Mouse (Mus musculus) lung, postnatal 10 days (tissue): ENCODE measurements around the gene Mtch2.
"Not testable (repeated sequence)": the region's sequence is repeated elsewhere in the genome, so short reads cannot be mapped to it uniquely, and the experiment has no call there.

Experiments
- DNase-seq: peaks from one replicate; pipeline ENCODE4 v3.0.0; 2021

Mtch2 gene

DNA sequence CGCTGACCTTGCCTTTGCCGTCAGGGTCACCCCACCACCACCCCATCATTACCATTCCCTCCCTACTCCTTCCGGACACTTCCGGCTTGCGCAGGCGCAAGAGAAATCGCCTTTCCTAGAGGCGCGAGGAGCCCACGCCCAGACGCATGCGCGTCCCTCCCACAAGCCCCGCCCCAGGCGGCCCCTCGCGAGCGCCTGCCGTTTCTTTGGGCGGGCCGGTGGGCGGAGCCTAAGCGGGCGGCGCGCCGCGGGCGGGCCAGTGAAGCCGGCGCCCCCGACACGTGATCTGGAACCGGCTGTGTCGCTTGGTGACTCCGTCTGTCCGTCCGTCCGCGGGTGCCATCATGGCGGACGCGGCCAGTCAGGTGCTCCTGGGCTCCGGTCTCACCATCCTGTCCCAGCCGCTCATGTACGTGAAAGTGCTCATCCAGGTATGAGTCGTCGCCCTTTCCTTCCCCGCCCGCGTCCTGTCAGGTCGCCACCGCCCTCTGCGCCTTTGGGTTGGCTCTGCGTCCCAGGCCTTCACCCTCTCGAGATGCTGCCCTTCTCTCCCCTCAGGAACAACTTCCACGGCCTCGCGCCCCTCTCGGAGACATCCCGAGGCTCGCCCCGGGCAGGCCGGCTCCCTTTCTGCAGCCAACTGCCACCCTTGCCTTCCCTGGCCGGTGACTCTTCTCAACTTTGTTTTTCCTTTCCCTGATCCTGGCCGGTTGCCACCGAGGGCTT is at the start of gene Mtch2:
Gene Mtch2 (plus strand): TSS at position 201 of the 726 bp plus-strand sequence.
- DNase-seq, result peak; percentile 99

DNA sequence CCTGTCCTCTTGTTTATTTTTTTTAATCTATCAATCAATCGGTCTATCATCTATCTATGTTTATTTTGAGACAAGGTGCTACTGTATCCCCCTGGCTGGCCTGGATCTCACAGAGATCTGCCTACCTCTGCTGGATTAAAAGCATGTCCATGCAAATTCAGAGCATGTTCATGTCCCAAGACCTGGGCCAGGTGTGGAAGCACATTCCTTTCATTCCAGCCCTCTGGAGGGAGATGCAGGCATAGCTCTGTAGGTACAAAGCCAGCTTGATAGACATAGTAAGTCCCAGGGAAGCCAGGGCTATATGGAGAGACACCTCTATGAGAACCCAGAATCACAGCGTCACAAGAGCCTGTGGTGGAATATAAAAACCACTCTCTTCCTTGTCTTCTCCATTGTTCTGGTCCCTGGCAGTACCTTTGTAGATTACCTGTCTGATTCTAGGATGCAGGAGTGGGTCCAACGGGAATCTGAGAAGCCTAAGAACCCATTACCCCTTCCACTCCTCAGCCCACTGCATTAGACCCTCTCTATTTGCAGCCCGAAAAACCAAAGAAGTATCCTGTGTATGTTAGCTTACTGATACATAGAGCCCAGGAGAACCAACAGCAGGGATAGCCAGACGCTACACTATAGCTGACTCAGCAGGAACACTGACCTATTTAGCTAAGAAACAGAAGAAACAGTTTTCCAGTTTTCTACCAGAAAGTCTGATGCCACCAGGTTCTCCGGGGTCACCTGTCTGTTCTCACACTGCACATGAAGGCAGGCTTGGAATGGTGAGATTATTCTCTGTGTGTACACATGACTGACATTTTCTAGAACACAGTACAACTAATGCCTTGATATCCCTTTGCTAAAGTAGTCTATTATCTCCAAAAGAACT is 38.5 kb upstream of the Mtch2 start:
- DNase-seq, result no peak

- no peak for DNase-seq
These were observed 36.2 kb upstream of the Mtch2 start for GRCm38 (mm10) chr2:90810751-90811150.

DNA sequence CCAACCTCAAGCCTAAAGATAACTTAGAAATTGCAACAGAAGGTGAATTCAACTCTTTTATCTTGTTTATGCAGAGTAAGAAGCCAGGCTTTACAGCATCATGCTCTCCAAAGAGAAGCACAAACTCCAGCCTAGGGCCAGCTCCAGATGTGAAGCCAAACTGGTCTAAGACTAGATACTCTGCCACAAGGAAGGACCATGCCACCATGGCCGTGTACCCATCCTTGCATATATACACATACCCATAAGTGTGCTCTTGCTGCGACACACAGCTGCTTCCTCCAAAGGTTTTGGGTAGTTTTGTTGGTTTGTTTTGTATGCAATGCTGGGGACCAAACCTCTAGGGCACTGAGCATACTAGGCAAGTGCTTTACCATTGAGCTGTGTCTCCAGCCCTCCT is 31.7 kb upstream of the Mtch2 start:
- DNase-seq, result no peak

- no peak for DNase-seq
These were observed 30.8 kb upstream of the Mtch2 start for GRCm38 (mm10) chr2:90816144-90816543.

GRCm38 (mm10) chr2:90818710-90819109 is 28.2 kb upstream of the Mtch2 start:
- DNase-seq, result no peak

DNA sequence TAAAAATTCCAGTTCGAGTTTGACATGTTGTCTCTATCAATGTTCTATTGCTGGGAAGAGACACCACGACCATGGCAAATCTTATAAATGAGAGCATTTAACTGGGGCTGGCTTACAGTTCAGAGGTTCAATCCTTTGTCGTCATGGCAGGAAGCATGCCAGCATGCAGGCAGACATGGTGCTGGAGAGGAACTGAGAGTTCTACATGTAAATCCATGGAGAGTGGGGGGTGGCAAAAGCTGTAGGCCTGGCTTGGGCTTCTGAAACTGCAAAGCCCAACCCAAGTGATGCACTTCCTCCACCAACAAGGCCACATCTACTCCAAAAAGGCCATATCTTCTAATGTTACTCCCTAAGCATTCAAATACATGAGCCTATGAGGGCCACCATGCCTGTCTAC is 26.1 kb upstream of the Mtch2 start:
- no peak for DNase-seq

- DNase-seq, result no peak
These were observed 24.0 kb upstream of the Mtch2 start for GRCm38 (mm10) chr2:90822978-90823377.

GRCm38 (mm10) chr2:90823781-90824180 is 23.2 kb upstream of the Mtch2 start:
- DNase-seq, result no peak

GRCm38 (mm10) chr2:90824528-90824927 is 22.4 kb upstream of the Mtch2 start:
- DNase-seq, result not testable (repeated sequence)

DNA sequence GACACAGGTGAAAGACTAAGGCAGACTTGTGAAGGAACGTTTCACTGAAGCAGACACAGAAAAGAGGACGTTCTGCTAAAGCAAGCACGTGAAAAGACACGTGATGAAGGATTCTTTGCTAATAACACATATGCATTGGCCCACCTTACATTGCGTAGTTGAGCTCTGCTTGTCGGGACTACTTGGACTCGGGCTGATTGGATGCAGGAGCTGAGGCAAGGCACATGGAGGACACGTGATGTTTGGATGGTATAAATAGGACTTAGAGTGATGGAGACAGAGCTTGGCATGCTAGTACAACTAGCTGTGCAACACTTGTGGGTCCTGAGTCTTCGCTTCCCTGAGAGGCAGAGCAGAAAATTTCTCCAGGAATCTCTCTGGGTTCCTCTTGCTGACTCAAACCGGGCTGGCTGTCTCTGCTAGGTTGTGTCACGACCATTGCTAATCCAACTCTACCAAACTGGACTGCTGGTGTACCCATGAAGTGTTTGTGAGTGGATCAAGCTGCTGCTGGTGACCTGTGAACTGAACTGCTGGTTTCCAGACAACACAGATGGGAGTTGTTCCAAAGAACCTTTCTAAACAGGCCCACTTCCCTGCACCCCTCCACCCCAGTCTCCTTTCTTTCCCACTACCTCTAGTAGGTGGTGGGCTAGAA is 21.3 kb upstream of the Mtch2 start:
- peak; percentile 70 for DNase-seq

- DNase-seq, result no peak
These were observed 18.2 kb upstream of the Mtch2 start for GRCm38 (mm10) chr2:90828739-90829138.

DNA sequence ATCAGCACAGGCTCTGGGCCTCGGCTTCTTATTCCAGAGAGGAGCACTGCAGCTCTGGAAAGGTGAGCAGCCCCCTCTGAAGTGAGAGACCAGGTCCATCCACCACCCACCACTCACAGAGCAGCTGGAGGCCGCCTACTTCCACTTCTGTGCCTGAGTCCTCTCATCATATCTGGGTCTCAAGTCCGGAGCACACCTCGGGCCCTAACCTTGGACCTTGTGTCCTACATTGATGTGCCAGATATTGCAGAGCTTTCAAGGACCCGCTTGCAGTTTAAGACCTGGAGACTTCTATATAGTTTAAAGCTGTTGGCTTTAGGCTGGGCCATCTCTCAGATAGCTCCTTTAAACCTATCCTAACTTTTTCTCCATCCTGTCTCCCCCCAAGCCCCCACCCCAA is 13.5 kb upstream of the Mtch2 start:
- no peak for DNase-seq

DNA sequence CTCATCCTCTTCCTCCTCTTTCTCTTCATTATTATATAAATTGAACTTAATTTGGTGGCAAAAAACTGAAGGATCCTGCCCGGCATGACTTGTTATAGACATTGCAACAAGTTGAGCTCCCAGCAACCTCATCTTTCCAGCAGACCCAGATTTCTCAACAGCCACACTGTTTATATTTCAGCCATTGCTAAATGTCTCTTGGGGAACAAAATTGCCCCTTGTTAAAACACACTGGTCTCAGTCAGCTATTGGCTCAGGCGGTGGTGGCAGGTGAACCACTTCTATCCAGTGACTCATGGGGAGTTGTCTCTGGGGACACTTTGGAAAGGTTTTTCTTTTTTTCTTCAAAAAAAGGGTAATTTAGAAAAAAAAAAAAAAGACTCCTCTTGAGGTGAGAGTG is 8.3 kb upstream of the Mtch2 start:
- DNase-seq, result no peak

DNA sequence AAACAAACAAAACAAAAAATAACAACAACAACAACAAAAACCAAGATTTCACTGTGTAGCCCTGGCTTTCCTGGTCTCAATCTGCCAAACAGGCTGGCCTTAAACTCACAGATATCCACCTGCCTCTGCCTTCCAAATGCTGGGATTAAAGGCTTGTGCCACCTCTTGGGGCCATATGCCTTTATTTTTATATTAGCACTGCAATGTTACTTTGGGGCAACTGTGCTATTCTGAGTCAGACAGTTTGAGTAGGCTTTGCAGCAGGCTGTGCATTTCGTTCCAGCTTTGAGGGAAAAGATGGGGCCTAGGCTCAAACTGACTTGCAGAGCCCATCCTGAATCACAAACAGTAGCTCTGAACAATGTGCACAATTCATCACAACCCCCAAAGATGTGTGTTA is 3.3 kb upstream of the Mtch2 start:
- DNase-seq, result no peak

DNA sequence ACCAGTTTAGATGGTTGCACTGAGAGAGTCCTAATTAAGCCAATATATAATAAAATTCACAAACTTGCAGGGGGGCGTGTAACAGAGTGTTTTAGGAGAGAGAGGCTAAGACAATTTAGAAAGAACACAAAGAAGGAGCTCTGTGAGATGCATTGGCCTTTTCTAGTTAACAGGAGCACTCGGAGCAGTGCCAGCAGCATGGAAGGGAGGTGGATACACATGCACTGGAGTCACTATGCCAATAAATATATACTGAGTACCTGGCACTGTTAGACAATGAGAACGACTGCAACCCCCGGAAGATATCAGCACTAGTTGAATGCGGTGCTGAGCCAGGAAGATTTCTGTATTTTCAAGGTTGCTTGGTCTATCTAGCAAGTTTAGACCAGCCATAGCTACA is 2.7 kb upstream of the Mtch2 start:
- DNase-seq, result no peak

DNA sequence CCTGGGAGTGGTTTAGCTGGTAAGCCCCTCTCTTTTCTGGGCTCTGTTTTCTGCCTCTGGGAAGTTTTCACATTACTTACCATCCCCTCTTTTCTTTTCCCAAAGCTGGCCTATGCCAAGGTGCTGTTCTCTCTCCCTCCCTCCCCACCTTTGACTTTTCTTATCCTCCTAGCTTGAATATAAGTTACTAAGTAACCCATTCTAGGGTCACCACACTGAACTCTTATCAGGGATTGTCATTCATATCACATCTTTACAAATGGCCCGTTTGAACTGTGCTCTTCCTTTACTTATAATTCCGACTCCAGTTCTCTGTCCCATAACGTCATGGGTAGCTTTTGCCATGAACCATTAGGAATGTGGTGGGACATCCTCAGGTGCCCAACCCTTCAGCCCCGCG is 1.7 kb upstream of the Mtch2 start:
- no peak for DNase-seq

DNA sequence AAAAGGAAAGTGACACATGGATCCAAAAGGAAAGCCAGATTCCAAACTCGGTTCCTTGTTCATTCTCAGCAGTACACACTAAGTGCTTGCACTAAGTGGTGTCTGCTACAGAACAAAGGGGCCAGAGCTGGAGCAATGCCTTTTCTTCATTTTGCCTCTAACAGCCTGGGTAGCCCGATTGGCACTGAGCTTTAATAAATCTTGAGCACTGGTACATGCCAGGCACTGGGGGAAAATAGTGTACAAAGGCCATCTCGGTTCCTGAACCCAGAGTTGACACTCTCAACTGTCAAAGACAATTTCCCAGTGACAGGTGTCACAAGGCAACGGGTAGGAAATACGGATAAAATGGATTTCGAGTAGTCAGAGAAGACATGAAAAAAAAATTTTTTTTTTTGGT is 784 bp upstream of the Mtch2 start:
- peak; percentile 6 for DNase-seq

GRCm38 (mm10) chr2:90846597-90846954 is 379 bp upstream of the Mtch2 start:
- no peak for DNase-seq

GRCm38 (mm10) chr2:90847681-90848050 is 711 bp downstream of the Mtch2 start:
- DNase-seq, result no peak

DNA sequence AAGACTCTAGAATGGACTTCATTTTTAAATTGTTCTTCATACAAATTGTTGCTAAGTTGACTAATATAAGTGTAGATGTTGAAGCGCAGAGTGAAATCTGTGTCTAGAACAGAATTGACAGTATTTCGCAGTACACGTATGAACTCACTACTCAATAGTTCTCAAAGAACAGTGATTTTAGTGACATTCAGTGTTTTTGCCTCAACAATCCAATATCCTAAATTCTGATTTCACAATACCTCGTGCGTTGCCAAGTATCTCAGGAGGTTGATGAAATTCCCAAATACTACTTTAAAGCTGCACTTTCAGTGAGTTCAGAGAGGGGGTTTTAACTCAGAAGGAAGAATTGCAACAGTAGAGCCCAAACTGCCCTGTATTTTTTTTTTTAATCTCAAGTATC is 1.4 kb downstream of the Mtch2 start:
- no peak for DNase-seq

DNA sequence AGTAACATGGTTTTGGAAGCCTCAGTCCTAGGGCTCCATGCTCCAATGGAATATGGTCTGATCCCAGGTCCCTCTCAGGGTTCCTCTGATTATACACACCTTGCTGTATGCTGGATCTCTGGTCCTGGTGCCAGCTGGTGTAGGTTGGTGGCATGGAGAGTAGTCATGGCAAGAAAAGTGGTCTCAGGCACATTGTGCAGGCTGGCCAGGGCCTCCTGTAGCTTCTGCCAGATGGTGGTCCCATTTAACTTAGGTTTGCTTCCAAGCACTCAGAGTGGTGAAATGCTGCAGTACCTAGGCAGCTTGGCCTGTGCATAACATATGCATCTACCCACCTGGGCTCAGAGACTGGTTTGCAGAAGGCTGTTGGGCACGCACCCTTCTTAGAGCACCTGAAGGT is 3.4 kb downstream of the Mtch2 start:
- DNase-seq, result no peak

GRCm38 (mm10) chr2:90861486-90861885 is 14.5 kb downstream of the Mtch2 start:
- no peak for DNase-seq

DNA sequence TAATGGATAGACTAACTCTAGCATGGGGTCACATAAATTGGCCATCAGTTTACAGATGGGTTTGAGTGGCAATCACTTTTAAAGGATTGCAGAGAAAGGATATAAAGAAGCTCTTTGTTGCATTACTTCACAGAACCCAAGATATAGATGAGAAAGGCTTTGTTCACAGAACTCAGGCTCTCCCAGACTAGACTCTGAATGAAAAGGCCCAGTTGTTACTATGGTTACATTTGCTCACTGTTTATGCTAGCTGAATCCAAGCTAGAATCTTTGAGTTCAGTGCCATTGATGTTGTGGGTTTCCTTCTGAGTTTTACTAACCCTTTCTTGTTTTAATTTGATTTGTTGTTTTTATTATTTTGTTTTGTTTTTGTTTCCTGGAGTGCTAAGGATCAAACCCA is 17.2 kb downstream of the Mtch2 start:
- no peak for DNase-seq
